Mouse (Mus musculus) stomach, postnatal 0 days (tissue): ENCODE measurements around the gene Atp8a2. TPM values are rescaled to one million over a fixed set of nuclear protein-coding genes. Genes with fewer than 3 reads are reported as not detected.

Source experiments
- ATAC-seq: fragments of 200-750 bp; cut with Nextera tagmentation; 2 replicates; pipeline ENCODE4 v1.8.0; 2017; ENCODE audit not compliant: low FRiP score, low TSS enrichment
- DNase-seq: peaks from one replicate; pipeline ENCODE4 v3.0.0-alpha.2; 2016; ENCODE audit warnings: low spot score
- H3K27ac ChIP-seq: fragments of 300-500 bp; sonication (generic); replicated peaks from 2 replicates; pipeline ENCODE4 v1.5.1; 2014; ENCODE audit warnings: mild to moderate bottlenecking, control low read depth
- H3K27me3 ChIP-seq: fragments of 300-500 bp; sonication (generic); 2 replicates; pipeline ENCODE4 v1.6.1; 2014; ENCODE audit warnings: low read length; ENCODE audit not compliant: control insufficient read depth, insufficient read depth
- H3K36me3 ChIP-seq: fragments of 300-500 bp; sonication (generic); 2 replicates; pipeline ENCODE4 v1.6.1; 2014; ENCODE audit warnings: low read length, mixed read lengths; ENCODE audit not compliant: control insufficient read depth, insufficient read depth
- H3K4me1 ChIP-seq: fragments of 300-500 bp; sonication (generic); replicated peaks from 2 replicates; pipeline ENCODE4 v1.6.1; 2014; ENCODE audit warnings: antibody characterized with exemption; ENCODE audit not compliant: control insufficient read depth, insufficient read depth
- H3K4me2 ChIP-seq: fragments of 300-500 bp; sonication (generic); replicated peaks from 2 replicates; pipeline ENCODE4 v1.6.1; 2014; ENCODE audit warnings: low read depth, mild to moderate bottlenecking, control low read depth, moderate library complexity
- H3K4me3 ChIP-seq: fragments of 300-500 bp; sonication (generic); 2 replicates; pipeline ENCODE4 v1.5.1; 2014; ENCODE audit warnings: low read depth, low read length, control low read depth
- H3K9ac ChIP-seq: fragments of 300-500 bp; sonication (generic); 2 replicates; pipeline ENCODE4 v1.6.1; 2014; ENCODE audit warnings: mild to moderate bottlenecking, low read length, control low read depth, mixed read lengths
- H3K9me3 ChIP-seq: fragments of 300-500 bp; sonication (generic); 2 replicates; pipeline ENCODE4 v1.6.1; 2016; ENCODE audit warnings: low read length; ENCODE audit not compliant: control insufficient read depth
- CTCF ChIP-seq: IDR thresholded peaks from 2 replicates; pipeline ENCODE4 v1.5.1; 2016; ENCODE audit warnings: antibody characterized with exemption, low read depth, mild to moderate bottlenecking, moderate library complexity
- EP300 ChIP-seq: optimal IDR thresholded peaks from 2 replicates; pipeline ENCODE3; 2016; ENCODE audit warnings: antibody characterized with exemption
- WGBS: fragments of 180-500 bp; shearing (Covaris S2); extraction: QIAGEN DNeasy Blood & Tissue Kit; methylation state at CpG from one replicate; pipeline ENCODE4 v1.1.7; 2014; 5-methylcytosine and 5-hydroxymethylcytosine counted together
- polyA plus RNA-seq: library from polyadenylated mRNA; unstranded; fragments of >200 nt; fragmentation: Nextera tagmentation; extraction: Ambion mirVana; gene quantifications from 2 replicates; pipeline ENCODE4 v1.2.1, GENCODE M21; 2015

Atp8a2 gene
- polyA plus RNA-seq, 1 experiment from 2014 or later = 6.3 TPM

DNA sequence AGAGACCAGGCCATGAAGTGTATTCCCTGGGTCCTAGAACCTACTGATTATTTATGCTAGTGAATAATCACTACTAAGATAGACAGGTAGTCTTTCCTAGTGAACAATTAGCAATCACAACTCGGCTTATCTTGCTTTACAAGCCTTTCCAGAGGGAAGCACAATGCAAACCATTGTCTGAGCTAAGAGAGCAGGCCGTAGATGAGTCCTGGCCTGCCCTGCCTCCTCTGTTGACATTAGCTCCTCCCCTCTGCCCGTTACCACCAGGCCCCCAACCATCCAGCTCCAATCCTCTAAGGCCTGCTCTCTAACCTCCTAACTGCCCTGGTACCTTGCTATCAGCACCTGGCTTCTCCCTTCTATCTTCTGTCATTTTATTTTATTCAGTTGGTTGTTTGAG is 138.1 kb downstream of the Atp8a2 start:
- ATAC-seq (no peak), DNase-seq (no peak)
- no peaks in the 10 kb centered on the region for H3K36me3 ChIP-seq
- TF ChIP-seq CTCF (no peak), EP300 (no peak)
- no peak overlapping the region for H3K9ac ChIP-seq
- H3K4me3 ChIP-seq = no peak overlapping the region
- H3K27ac ChIP-seq = no peak overlapping the region
- no peak overlapping the region for H3K4me2 ChIP-seq
- H3K27me3 ChIP-seq = no peaks in the 10 kb centered on the region
- no peaks in the 10 kb centered on the region for H3K4me1 ChIP-seq
- H3K9me3 ChIP-seq = no peaks in the 10 kb centered on the region
- 37% methylated on average over 3 of the region's 3 CpGs for WGBS

GRCm38 (mm10) chr14:60055231-60055630 is 141.7 kb downstream of the Atp8a2 start:
- 77% methylated on average over 4 of the region's 4 CpGs for WGBS
- Histone ChIP-seq H3K4me2 (no peak overlapping the region), H3K27ac (no peak overlapping the region), H3K36me3 (no peaks in the 10 kb centered on the region), H3K4me1 (no peaks in the 10 kb centered on the region), H3K9me3 (no peaks in the 10 kb centered on the region), H3K27me3 (no peaks in the 10 kb centered on the region), H3K4me3 (no peak overlapping the region), H3K9ac (no peak overlapping the region)
- TF ChIP-seq CTCF = no peak
- no peak for TF ChIP-seq EP300
- ATAC-seq (no peak), DNase-seq (no peak)

DNA sequence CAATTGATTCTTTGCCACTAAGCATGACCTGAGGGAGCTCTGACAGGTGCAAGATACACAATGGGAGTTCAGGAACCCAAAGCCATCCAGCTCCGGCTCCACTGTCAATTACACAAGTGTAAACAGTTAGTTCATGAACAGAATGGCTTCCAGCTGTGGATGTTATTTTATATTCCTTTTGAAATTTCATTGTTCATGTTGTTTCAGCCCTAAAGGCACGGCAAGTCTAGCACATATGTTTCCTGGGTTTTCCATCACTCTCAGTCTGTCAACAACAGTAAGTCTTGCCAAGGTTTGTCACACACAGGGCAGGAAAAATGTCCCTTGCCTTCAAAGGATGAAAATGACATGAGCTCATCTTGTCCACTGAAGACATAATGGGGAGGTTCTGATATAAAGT is 166.3 kb downstream of the Atp8a2 start:
- H3K9me3 ChIP-seq = no peaks in the 10 kb centered on the region
- no peaks in the 10 kb centered on the region for H3K27me3 ChIP-seq
- H3K9ac ChIP-seq = no peak overlapping the region
- H3K27ac ChIP-seq = no peak overlapping the region
- TF ChIP-seq EP300 = no peak
- TF ChIP-seq CTCF = no peak
- H3K4me2 ChIP-seq = no peak overlapping the region
- H3K36me3 ChIP-seq = no peaks in the 10 kb centered on the region
- ATAC-seq (no peak), DNase-seq (no peak)
- H3K4me1 ChIP-seq = no peaks in the 10 kb centered on the region
- no peak overlapping the region for H3K4me3 ChIP-seq
- WGBS = 44% methylated on average over 2 of the region's 2 CpGs

DNA sequence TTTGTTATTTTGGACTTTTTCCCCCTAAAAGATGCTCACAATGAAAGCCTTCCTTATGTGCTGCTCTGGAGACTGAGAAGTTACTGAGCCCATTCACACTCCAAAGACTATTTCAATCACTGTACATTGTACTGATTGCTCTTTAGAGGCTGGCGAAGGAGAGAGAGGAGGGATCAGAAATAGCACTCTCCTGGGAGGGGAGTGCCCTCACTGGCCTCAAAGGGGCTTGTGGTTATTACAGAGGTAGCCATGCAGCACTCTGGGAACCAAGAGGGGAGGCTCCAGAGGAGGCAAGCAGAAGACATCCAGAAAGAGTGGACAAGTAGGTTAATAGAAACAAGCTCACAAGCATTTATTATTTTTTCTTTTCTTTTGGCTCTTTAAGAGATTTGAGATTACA is 169.8 kb downstream of the Atp8a2 start:
- WGBS = 67% methylated on average over 1 of the region's 1 CpGs
- Histone ChIP-seq H3K4me3 (no peak overlapping the region), H3K36me3 (no peaks in the 10 kb centered on the region), H3K9ac (no peak overlapping the region), H3K4me1 (no peaks in the 10 kb centered on the region), H3K27ac (no peak overlapping the region), H3K4me2 (no peak overlapping the region), H3K27me3 (no peaks in the 10 kb centered on the region), H3K9me3 (no peaks in the 10 kb centered on the region)
- TF ChIP-seq EP300 (no peak), CTCF (no peak)
- ATAC-seq = no peak
- no peak for DNase-seq

- Histone ChIP-seq H3K4me1 (no peaks in the 10 kb centered on the region), H3K4me2 (no peak overlapping the region), H3K27me3 (no peaks in the 10 kb centered on the region), H3K36me3 (no peaks in the 10 kb centered on the region), H3K9ac (no peak overlapping the region), H3K4me3 (no peak overlapping the region), H3K27ac (no peak overlapping the region), H3K9me3 (no peaks in the 10 kb centered on the region)
- DNase-seq = peak; percentile 19
- WGBS = 42% methylated on average over 8 of the region's 8 CpGs
- TF ChIP-seq CTCF (no peak), EP300 (no peak)
- ATAC-seq = 0 out of 2 replicates have a peak, but pooled peaks have one; percentile 26
Observed at GRCm38 (mm10) chr14:60026647-60027046, 170.3 kb downstream of the Atp8a2 start.

DNA sequence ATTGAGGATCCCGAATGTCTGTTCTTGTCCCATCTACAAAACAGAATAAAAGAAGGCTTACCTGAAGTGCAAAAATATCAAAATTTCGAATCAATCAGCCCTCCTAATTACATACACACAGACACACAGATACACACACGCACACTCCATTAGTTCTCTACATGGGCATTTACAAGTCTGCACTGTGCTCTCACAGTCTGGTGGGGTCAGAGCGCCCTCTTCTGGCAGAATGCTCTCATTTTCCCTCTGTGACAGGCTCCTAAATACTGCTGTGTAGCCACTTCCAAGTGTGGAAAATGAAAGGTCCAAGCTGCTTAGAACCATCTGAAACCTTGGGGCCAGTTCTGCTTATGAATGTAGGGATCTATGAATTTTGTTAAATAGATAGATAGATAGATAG is 181.1 kb downstream of the Atp8a2 start:
- no peak overlapping the region for H3K4me3 ChIP-seq
- 29% methylated on average over 4 of the region's 4 CpGs for WGBS

More for the DNA sequence above, 181.1 kb downstream of the Atp8a2 start:
- TF ChIP-seq EP300 (no peak), CTCF (peak; percentile 97)
- Histone ChIP-seq H3K4me2 (no peak overlapping the region), H3K4me1 (no peaks in the 10 kb centered on the region), H3K27ac (no peak overlapping the region), H3K36me3 (no peaks in the 10 kb centered on the region), H3K27me3 (no peaks in the 10 kb centered on the region), H3K9ac (no peak overlapping the region), H3K9me3 (no peaks in the 10 kb centered on the region)
- ATAC-seq (no peak), DNase-seq (peak; percentile 89)
